Mouse (Mus musculus) embryonic facial prominence, embryonic 13.5 days (tissue): ENCODE results near the gene Ubxn11. TPM values are rescaled to one million over a fixed set of nuclear protein-coding genes. Genes with fewer than 3 reads are reported as not detected.

Experiments used
- ATAC-seq: fragments of 200-750 bp; cut with Nextera tagmentation; 2 replicates; pipeline ENCODE4 v1.8.0; 2017; ENCODE audit warnings: low read depth; ENCODE audit not compliant: insufficient number of reproducible peaks, insufficient read depth, low FRiP score, low TSS enrichment
- H3K27ac ChIP-seq: fragments of 300-500 bp; sonication (generic); 2 replicates; pipeline ENCODE4 v1.5.1; 2015; ENCODE audit warnings: moderate library complexity, mild to moderate bottlenecking, inconsistent platforms
- H3K27me3 ChIP-seq: fragments of 300-500 bp; sonication (generic); 2 replicates; pipeline ENCODE4 v1.6.1; 2015; ENCODE audit warnings: mild to moderate bottlenecking, inconsistent platforms
- H3K36me3 ChIP-seq: fragments of 300-500 bp; sonication (generic); 2 replicates; pipeline ENCODE4 v1.6.1; 2015; ENCODE audit warnings: mild to moderate bottlenecking, inconsistent platforms
- H3K4me1 ChIP-seq: fragments of 300-500 bp; sonication (generic); 2 replicates; pipeline ENCODE4 v1.6.1; 2015; ENCODE audit warnings: inconsistent platforms
- H3K4me2 ChIP-seq: fragments of 300-500 bp; sonication (generic); 2 replicates; pipeline ENCODE4 v1.6.1; 2015; ENCODE audit warnings: moderate library complexity, mild to moderate bottlenecking, inconsistent platforms
- H3K4me3 ChIP-seq: fragments of 300-500 bp; sonication (generic); 2 replicates; pipeline ENCODE4 v1.5.1; 2015; ENCODE audit warnings: mild to moderate bottlenecking, inconsistent platforms
- H3K9ac ChIP-seq: fragments of 300-500 bp; sonication (generic); 2 replicates; pipeline ENCODE4 v1.6.1; 2015; ENCODE audit warnings: mild to moderate bottlenecking, inconsistent platforms
- H3K9me3 ChIP-seq: fragments of 300-500 bp; sonication (generic); 2 replicates; pipeline ENCODE4 v1.6.1; 2016; ENCODE audit warnings: inconsistent platforms
- WGBS: fragments of 180-500 bp; shearing (Covaris S2); methylation state at CpG from one replicate; pipeline ENCODE4 v1.1.7; 2015; ENCODE audit warnings: mixed read lengths; 5-methylcytosine and 5-hydroxymethylcytosine counted together
- polyA plus RNA-seq: library from polyadenylated mRNA; unstranded; fragments of >200 nt; fragmentation: Nextera tagmentation; extraction: Ambion mirVana; gene quantifications from 2 replicates; pipeline ENCODE4 v1.2.1, GENCODE M21; 2015

Gene Ubxn11
- polyA plus RNA-seq, 1 experiment from 2014 or later = 11.9 TPM

- H3K36me3 ChIP-seq = no peaks in the 10 kb centered on the region
- H3K9me3 ChIP-seq = no peaks in the 10 kb centered on the region
- no peak overlapping the region for H3K27ac ChIP-seq
- WGBS = 52% methylated on average over 3 of the region's 3 CpGs
- no peak overlapping the region for H3K4me3 ChIP-seq
- no peaks in the 10 kb centered on the region for H3K27me3 ChIP-seq
- no peak overlapping the region for H3K9ac ChIP-seq
- peaks cover 6% of the 10 kb centered on the region; the same call in 1 of the 2 replicates for H3K4me1 ChIP-seq
- no peak for ATAC-seq
- H3K4me2 ChIP-seq = no peak overlapping the region
Observed at GRCm38 (mm10) chr4:134110653-134111052, 8.3 kb downstream of the Ubxn11 start.

- H3K4me2 ChIP-seq = no peak overlapping the region
Observed at GRCm38 (mm10) chr4:134112403-134112802, 10.0 kb downstream of the Ubxn11 start.

DNA sequence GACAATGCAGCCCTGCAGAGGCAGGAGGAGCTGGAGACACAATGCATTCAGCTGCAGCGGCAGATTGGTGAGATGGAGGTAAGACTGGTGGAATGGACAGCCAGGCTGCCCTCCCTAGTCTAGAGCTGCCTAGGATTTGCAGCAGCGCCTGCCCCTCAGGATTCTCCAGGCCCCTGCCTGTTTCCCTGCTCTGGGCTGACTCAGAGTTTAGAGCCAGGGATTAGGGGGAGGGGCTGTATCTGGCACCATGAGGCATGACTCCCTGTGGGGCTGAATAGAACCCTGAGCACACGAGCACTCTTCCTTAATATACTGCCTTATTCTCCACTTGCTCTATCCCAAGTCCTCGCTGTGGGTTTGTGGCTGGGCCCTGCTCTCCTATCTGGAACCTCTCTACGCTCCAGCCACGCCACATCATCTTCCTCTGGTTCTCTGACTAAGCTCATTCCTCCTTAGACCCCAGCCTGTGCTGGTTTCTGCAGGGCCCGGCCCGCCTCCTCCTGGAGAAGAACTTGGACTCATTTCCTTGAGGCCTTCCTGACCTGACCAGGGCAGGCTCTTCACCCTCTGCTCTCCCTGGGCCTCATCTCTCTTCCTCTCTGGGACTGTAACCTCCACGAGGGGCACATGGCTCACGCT is 11.1 kb downstream of the Ubxn11 start:
- Histone ChIP-seq H3K4me2 (no peak overlapping the region), H3K27ac (no peak overlapping the region), H3K9me3 (no peaks in the 10 kb centered on the region), H3K36me3 (no peaks in the 10 kb centered on the region), H3K4me3 (no peak overlapping the region), H3K27me3 (no peaks in the 10 kb centered on the region), H3K4me1 (peaks cover 13% of the 10 kb centered on the region; the same call in 1 of the 2 replicates), H3K9ac (peak overlapping the region; percentile 47; the same call in 1 of the 2 replicates)
- WGBS = 48% methylated on average over 10 of the region's 10 CpGs
- ATAC-seq = no peak

More at GRCm38 (mm10) chr4:134112403-134112802, 10.0 kb downstream of the Ubxn11 start:
- H3K4me3 ChIP-seq = no peak overlapping the region
- no peak for ATAC-seq
- H3K27ac ChIP-seq = no peak overlapping the region
- H3K36me3 ChIP-seq = no peaks in the 10 kb centered on the region
- H3K27me3 ChIP-seq = no peaks in the 10 kb centered on the region
- no peak overlapping the region for H3K9ac ChIP-seq
- no peaks in the 10 kb centered on the region for H3K9me3 ChIP-seq
- 71% methylated on average over 6 of the region's 6 CpGs for WGBS
- H3K4me1 ChIP-seq = peaks cover 6% of the 10 kb centered on the region; the same call in 1 of the 2 replicates

DNA sequence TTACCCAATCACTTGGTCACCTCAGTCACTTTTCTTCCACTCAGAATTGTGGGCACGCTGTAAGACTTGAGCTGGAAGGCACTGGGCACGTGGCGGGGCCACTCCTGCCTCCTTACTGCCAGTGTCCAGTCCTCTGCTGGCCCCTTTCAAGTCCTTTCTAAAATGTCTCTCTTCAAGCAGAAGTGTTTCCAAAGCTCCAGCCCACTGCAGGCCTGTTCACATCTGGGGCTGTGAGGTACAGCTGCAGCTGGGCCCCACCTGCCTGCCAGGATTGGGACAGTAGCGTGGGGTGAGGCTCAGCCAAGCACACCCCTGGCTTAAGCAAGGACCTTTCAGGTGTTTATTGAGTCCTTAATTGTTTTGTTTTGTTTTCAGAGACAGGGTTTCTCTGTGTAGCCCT is 11.7 kb downstream of the Ubxn11 start:
- WGBS = 85% methylated on average over 4 of the region's 4 CpGs
- Histone ChIP-seq H3K9me3 (no peaks in the 10 kb centered on the region), H3K27me3 (no peaks in the 10 kb centered on the region), H3K4me3 (no peak overlapping the region), H3K4me1 (peaks cover 19% of the 10 kb centered on the region; the same call in 1 of the 2 replicates), H3K27ac (no peak overlapping the region), H3K36me3 (no peaks in the 10 kb centered on the region), H3K4me2 (no peak overlapping the region), H3K9ac (0 out of 2 replicates have a peak overlapping the region, but pooled peaks have one; percentile 47)
- ATAC-seq = no peak

DNA sequence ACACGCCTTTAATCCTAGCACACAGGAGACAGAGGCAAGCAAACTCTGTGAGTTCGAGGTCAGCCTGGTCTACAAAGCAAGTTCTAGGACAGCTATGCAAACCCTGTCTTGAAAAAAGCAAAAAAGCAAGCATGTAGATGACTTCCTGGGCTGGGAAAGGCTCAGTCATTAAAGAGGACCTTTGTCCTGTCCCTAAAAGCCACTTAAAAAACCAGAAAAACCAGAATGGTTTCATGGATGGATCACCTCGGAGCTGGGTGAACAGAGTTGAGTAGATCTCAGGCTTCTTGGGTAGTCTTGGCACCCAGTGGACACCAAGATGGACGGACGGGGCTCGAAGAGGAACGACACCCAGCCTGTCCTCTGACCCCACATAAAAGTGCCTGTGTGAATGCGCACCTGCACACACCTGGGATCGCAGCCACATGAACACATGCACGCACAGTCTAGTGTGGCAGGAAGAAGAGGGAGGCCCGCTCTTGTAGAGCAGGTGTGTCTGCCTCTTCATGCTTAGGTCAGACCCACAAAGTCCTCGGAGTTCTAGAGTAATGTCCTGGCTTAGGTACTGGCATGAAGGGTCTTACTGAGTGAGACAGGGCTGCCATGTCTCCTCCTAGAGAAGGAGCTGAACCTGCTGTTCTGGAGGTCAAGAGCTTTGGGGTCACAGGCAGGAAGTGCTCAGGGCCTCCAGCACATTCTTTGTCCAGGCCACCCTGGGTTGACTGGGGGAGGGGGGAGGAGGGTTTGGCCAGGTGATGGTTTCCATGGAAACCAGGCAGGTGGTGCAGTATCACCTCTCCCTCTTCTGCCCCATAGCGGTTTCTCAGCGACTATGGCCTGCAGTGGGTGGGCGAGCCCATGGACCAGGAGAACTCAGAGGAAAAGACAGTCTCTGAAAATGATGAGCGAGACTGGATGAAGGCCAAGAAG is 13.1 kb downstream of the Ubxn11 start:
- no peaks in the 10 kb centered on the region for H3K27me3 ChIP-seq
- ATAC-seq = no peak

DNA sequence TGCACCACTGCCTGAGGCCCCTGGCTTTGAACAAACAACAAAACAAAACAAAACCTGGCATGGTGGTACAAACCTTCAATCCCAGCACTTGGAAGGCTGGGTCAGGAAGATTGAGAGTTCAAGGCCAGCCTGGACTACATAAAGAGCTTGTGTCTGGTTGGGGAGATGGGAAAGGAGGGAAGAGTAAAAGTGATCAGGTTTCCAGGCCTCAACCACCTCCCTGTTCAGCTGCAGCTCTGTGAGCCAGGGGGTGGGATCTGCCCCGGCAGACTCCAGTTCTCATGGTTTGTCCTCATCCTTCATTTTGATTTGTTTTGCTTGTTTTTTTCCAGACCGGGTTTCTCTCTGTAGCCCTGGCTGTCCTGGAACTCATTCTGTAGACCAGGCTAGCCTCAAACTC is 14.1 kb downstream of the Ubxn11 start:
- H3K27me3 ChIP-seq = no peaks in the 10 kb centered on the region
- no peak overlapping the region for H3K9ac ChIP-seq
- H3K27ac ChIP-seq = no peak overlapping the region
- no peak overlapping the region for H3K4me2 ChIP-seq
- H3K9me3 ChIP-seq = no peaks in the 10 kb centered on the region
- H3K4me1 ChIP-seq = peaks cover 21% of the 10 kb centered on the region; the same call in 1 of the 2 replicates
- no peaks in the 10 kb centered on the region for H3K36me3 ChIP-seq
- H3K4me3 ChIP-seq = no peak overlapping the region
- whole genome bisulfite sequencing = 84% methylated on average over 2 of the region's 2 CpGs
- no peak for ATAC-seq

More for the DNA sequence above, 13.1 kb downstream of the Ubxn11 start:
- H3K27ac ChIP-seq = no peak overlapping the region
- H3K9me3 ChIP-seq = no peaks in the 10 kb centered on the region
- no peak overlapping the region for H3K4me2 ChIP-seq
- no peak overlapping the region for H3K4me3 ChIP-seq
- peaks cover 21% of the 10 kb centered on the region; the same call in 1 of the 2 replicates for H3K4me1 ChIP-seq
- H3K9ac ChIP-seq = no peak overlapping the region
- H3K36me3 ChIP-seq = no peaks in the 10 kb centered on the region
- WGBS = 82% methylated on average over 16 of the region's 16 CpGs

DNA sequence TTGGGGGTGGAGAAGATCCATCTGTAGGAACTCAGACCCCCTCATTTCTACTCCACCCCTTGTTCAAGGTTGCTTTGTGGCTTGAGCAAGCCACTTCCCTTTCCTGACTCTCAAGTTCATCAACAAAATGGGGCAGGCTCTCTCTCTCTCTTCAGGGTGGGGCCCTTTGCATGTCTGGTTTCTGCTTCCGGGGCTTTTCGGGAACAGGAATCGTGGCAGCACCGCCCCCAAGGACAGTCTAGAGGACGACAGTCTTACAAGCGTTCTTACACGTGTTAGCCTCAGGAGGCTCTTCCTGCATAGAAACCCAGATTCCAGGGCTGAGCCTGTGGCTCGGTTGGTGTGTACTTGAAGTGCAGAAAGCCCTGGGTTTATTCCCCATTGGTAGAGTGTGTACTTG is 14.6 kb downstream of the Ubxn11 start:
- H3K4me1 ChIP-seq = peaks cover 21% of the 10 kb centered on the region; the same call in 1 of the 2 replicates
- no peaks in the 10 kb centered on the region for H3K27me3 ChIP-seq
- H3K27ac ChIP-seq = no peak overlapping the region
- H3K36me3 ChIP-seq = no peaks in the 10 kb centered on the region
- no peak overlapping the region for H3K4me2 ChIP-seq
- no peak overlapping the region for H3K4me3 ChIP-seq
- 65% methylated on average over 8 of the region's 8 CpGs for WGBS
- no peaks in the 10 kb centered on the region for H3K9me3 ChIP-seq
- H3K9ac ChIP-seq = no peak overlapping the region
- no peak for ATAC-seq

DNA sequence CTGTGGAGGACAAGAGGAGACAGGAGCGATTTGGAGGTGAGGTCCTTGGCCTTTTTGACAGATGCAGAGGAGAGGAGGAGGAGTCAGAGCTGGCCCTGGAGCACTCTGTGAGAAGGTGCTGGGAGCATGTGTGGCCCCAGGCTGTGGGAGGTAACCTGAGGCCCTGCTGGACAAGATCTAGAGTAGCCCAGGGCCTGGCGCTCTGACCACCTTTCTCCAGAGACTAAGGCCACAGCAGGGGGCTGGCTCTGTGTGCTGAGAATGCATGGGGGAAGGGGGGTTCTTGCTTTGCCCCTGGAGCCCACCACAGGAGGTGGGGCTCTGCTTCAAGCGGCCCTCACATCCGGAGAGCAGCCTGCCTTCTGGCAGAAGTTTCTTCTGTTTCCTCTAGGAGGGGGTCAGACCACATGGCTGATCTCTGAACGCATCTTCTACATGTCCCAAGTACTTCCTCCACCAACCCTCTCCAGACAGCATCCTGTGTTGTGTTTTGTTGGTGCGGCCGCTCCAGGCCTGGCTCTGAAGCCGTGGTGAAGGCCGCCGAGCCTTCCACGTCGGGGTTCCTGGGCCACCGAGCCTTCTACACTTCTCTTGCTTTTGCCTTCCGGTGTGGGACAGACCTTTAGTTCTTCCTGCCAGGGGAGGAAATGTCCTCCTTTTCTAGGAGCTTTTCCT is 15.9 kb downstream of the Ubxn11 start:
- H3K27ac ChIP-seq = no peak overlapping the region

DNA sequence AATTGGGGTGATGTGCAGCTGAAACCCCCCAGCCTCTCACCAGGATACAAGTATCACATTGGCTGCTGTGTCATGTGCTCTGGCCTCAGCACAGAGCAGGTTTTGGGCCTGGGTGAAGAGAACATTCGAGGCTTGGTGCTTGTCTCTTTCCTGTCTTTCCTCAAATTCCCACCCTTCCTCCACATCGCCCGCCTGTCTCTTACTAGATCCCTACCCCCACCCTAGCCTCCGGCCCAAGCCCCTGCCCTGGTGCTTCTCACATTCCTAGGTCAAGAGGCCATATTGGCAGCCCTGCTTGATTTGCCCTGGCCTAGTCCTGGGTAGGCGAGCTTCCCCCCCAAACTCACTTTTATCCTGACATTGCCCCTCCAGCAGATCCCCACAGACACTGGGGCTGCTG is 16.7 kb downstream of the Ubxn11 start:
- no peaks in the 10 kb centered on the region for H3K27me3 ChIP-seq
- H3K4me3 ChIP-seq = no peak overlapping the region
- no peak overlapping the region for H3K4me2 ChIP-seq
- no peak overlapping the region for H3K27ac ChIP-seq
- H3K9ac ChIP-seq = peak overlapping the region; percentile 32; the same call in 1 of the 2 replicates
- H3K4me1 ChIP-seq = peaks cover 17% of the 10 kb centered on the region
- no peak for ATAC-seq
- WGBS = 53% methylated on average over 5 of the region's 5 CpGs
- H3K36me3 ChIP-seq = no peaks in the 10 kb centered on the region
- no peaks in the 10 kb centered on the region for H3K9me3 ChIP-seq

More for the DNA sequence above, 15.9 kb downstream of the Ubxn11 start:
- no peak for ATAC-seq
- Histone ChIP-seq H3K4me2 (no peak overlapping the region), H3K27me3 (no peaks in the 10 kb centered on the region), H3K9ac (peak overlapping the region; percentile 32; the same call in 1 of the 2 replicates), H3K9me3 (no peaks in the 10 kb centered on the region), H3K4me3 (no peak overlapping the region), H3K4me1 (peaks cover 18% of the 10 kb centered on the region; the same call in 1 of the 2 replicates), H3K36me3 (no peaks in the 10 kb centered on the region)
- WGBS = 56% methylated on average over 14 of the region's 14 CpGs

- Histone ChIP-seq H3K27me3 (no peaks in the 10 kb centered on the region), H3K9me3 (no peaks in the 10 kb centered on the region), H3K27ac (no peak overlapping the region), H3K9ac (no peak overlapping the region), H3K4me2 (no peak overlapping the region), H3K36me3 (no peaks in the 10 kb centered on the region), H3K4me3 (no peak overlapping the region), H3K4me1 (peaks cover 23% of the 10 kb centered on the region)
- peak; percentile 17; the same call in 1 of the 2 replicates for ATAC-seq
- WGBS = 58% methylated on average over 9 of the region's 9 CpGs
Observed at GRCm38 (mm10) chr4:134119644-134120043, 17.3 kb downstream of the Ubxn11 start.

DNA sequence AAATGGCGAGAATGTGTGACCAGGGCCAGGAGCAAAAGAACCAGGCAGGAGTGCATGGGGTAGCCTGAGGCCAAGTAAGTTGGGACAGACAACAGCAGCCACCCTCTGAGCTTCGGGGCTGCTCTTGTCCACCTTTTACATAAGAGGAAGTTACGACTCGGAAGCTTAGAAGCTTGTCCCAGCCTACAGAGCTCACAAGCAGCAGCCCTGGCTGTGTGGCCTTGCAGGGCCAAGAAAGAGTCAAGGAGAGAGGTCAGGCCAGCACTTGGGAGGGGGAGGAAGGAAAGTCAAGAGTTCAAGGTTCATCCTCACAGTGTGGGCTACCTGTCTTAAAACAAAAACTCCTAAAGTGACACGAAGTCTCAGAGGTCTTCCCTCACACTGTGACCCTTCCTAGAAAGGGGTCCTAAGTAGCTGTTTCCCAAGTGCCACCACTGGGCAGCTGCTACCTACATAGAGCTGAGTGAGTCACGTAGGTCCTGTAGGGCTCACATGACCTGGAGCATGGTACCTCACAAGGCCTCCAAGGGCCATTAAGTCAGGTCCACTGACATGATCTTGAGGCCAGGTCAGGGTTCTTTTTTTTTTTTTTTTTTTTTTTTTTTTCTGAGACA is 17.9 kb downstream of the Ubxn11 start:
- H3K36me3 ChIP-seq = no peaks in the 10 kb centered on the region
- no peak overlapping the region for H3K4me3 ChIP-seq
- no peak overlapping the region for H3K9ac ChIP-seq
- H3K27me3 ChIP-seq = no peaks in the 10 kb centered on the region
- H3K27ac ChIP-seq = no peak overlapping the region
- H3K9me3 ChIP-seq = no peaks in the 10 kb centered on the region
- ATAC-seq = no peak
- WGBS = 76% methylated on average over 6 of the region's 6 CpGs
- peaks cover 26% of the 10 kb centered on the region for H3K4me1 ChIP-seq
- H3K4me2 ChIP-seq = no peak overlapping the region
